Mouse (Mus musculus): ENCODE results near the gene Dlgap5. TPM values are rescaled to one million over a fixed set of nuclear protein-coding genes. Genes with fewer than 3 reads are reported as not detected.

Gene Dlgap5
- polyA plus RNA-seq, 1 experiment: not detected

- H3K4me3 ChIP-seq (ENCODE audit: insufficient read depth, low read depth, low read length): no peak overlapping the region
- no peaks in the 10 kb centered on the region for H3K4me1 ChIP-seq (ENCODE audit: control insufficient read depth, insufficient read depth, insufficient read length, low read length)
- no peak overlapping the region for H3K27ac ChIP-seq (replicated peaks; ENCODE audit: low read depth, low read length)
Measured at GRCm38 (mm10) chr14:47419723-47420276, 1.6 kb upstream of the Dlgap5 start.

GRCm38 (mm10) chr14:47419034-47419625, 923 bp upstream of the Dlgap5 start:
- Histone ChIP-seq H3K4me1 (ENCODE audit: control insufficient read depth, insufficient read depth, insufficient read length, low read length) (no peaks in the 10 kb centered on the region), H3K27ac (replicated peaks; ENCODE audit: low read depth, low read length) (no peak overlapping the region), H3K4me3 (ENCODE audit: insufficient read depth, low read depth, low read length) (no peak overlapping the region)

GRCm38 (mm10) chr14:47418666-47418991, 422 bp upstream of the Dlgap5 start:
- Histone ChIP-seq H3K4me3 (ENCODE audit: insufficient read depth, low read depth, low read length) (peak overlapping the region; percentile 64), H3K27ac (replicated peaks; ENCODE audit: low read depth, low read length) (no peak overlapping the region)

GRCm38 (mm10) chr14:47417346-47417745, 861 bp downstream of the Dlgap5 start:
- Histone ChIP-seq H3K4me1 (ENCODE audit: control insufficient read depth, insufficient read depth, insufficient read length, low read length) (no peaks in the 10 kb centered on the region), H3K4me3 (ENCODE audit: insufficient read depth, low read depth, low read length) (no peak overlapping the region), H3K27ac (replicated peaks; ENCODE audit: low read depth, low read length) (no peak overlapping the region)

More at GRCm38 (mm10) chr14:47418666-47418991, 422 bp upstream of the Dlgap5 start:
- H3K4me1 ChIP-seq (ENCODE audit: control insufficient read depth, insufficient read depth, insufficient read length, low read length): no peaks in the 10 kb centered on the region

GRCm38 (mm10) chr14:47406000-47406399, 12.2 kb downstream of the Dlgap5 start:
- H3K27ac ChIP-seq (replicated peaks; ENCODE audit: low read depth, low read length): no peak overlapping the region
- no peak overlapping the region for H3K4me3 ChIP-seq (ENCODE audit: insufficient read depth, low read depth, low read length)
- H3K4me1 ChIP-seq (ENCODE audit: control insufficient read depth, insufficient read depth, insufficient read length, low read length): no peaks in the 10 kb centered on the region

GRCm38 (mm10) chr14:47402735-47403134, 15.5 kb downstream of the Dlgap5 start:
- Histone ChIP-seq H3K4me1 (ENCODE audit: control insufficient read depth, insufficient read depth, insufficient read length, low read length) (no peaks in the 10 kb centered on the region), H3K4me3 (ENCODE audit: insufficient read depth, low read depth, low read length) (no peak overlapping the region), H3K27ac (replicated peaks; ENCODE audit: low read depth, low read length) (no peak overlapping the region)

- H3K4me1 ChIP-seq (ENCODE audit: control insufficient read depth, insufficient read depth, insufficient read length, low read length): no peaks in the 10 kb centered on the region
- no peak overlapping the region for H3K27ac ChIP-seq (replicated peaks; ENCODE audit: low read depth, low read length)
- H3K4me3 ChIP-seq (ENCODE audit: insufficient read depth, low read depth, low read length): no peak overlapping the region
Measured at GRCm38 (mm10) chr14:47396165-47396652, 22.0 kb downstream of the Dlgap5 start.

- Histone ChIP-seq H3K4me3 (ENCODE audit: insufficient read depth, low read depth, low read length) (no peak overlapping the region), H3K4me1 (ENCODE audit: control insufficient read depth, insufficient read depth, insufficient read length, low read length) (no peaks in the 10 kb centered on the region)
Measured at GRCm38 (mm10) chr14:47395462-47396026, 22.7 kb downstream of the Dlgap5 start.

GRCm38 (mm10) chr14:47395007-47395406, 23.2 kb downstream of the Dlgap5 start:
- no peak overlapping the region for H3K4me3 ChIP-seq (ENCODE audit: insufficient read depth, low read depth, low read length)
- no peaks in the 10 kb centered on the region for H3K4me1 ChIP-seq (ENCODE audit: control insufficient read depth, insufficient read depth, insufficient read length, low read length)
- no peak overlapping the region for H3K27ac ChIP-seq (replicated peaks; ENCODE audit: low read depth, low read length)

More at GRCm38 (mm10) chr14:47395462-47396026, 22.7 kb downstream of the Dlgap5 start:
- H3K27ac ChIP-seq (replicated peaks; ENCODE audit: low read depth, low read length): no peak overlapping the region

- Histone ChIP-seq H3K4me1 (ENCODE audit: control insufficient read depth, insufficient read depth, insufficient read length, low read length) (no peaks in the 10 kb centered on the region), H3K4me3 (ENCODE audit: insufficient read depth, low read depth, low read length) (no peak overlapping the region), H3K27ac (replicated peaks; ENCODE audit: low read depth, low read length) (no peak overlapping the region)
Measured at GRCm38 (mm10) chr14:47393354-47394094, 24.7 kb downstream of the Dlgap5 start.

- no peak overlapping the region for H3K27ac ChIP-seq (replicated peaks; ENCODE audit: low read depth, low read length)
- no peak overlapping the region for H3K4me3 ChIP-seq (ENCODE audit: insufficient read depth, low read depth, low read length)
- H3K4me1 ChIP-seq (ENCODE audit: control insufficient read depth, insufficient read depth, insufficient read length, low read length): peaks cover 4% of the 10 kb centered on the region; the same call in 1 of the 2 replicates
Measured at GRCm38 (mm10) chr14:47386125-47386524, 32.1 kb downstream of the Dlgap5 start.

- no peak overlapping the region; the same call in 1 of the 2 replicates for H3K27ac ChIP-seq (replicated peaks; ENCODE audit: low read depth, low read length)
- no peak overlapping the region for H3K4me3 ChIP-seq (ENCODE audit: insufficient read depth, low read depth, low read length)
- H3K4me1 ChIP-seq (ENCODE audit: control insufficient read depth, insufficient read depth, insufficient read length, low read length): peaks cover 4% of the 10 kb centered on the region; the same call in 1 of the 2 replicates
Measured at GRCm38 (mm10) chr14:47384653-47385052, 33.6 kb downstream of the Dlgap5 start.

- H3K27ac ChIP-seq (replicated peaks; ENCODE audit: low read depth, low read length): peak overlapping the region; percentile 64; the same call in 1 of the 2 replicates
- H3K4me1 ChIP-seq (ENCODE audit: control insufficient read depth, insufficient read depth, insufficient read length, low read length): peaks cover 4% of the 10 kb centered on the region; the same call in 1 of the 2 replicates
- no peak overlapping the region for H3K4me3 ChIP-seq (ENCODE audit: insufficient read depth, low read depth, low read length)
Measured at GRCm38 (mm10) chr14:47383911-47384310, 34.3 kb downstream of the Dlgap5 start.

- H3K4me1 ChIP-seq (ENCODE audit: control insufficient read depth, insufficient read depth, insufficient read length, low read length): no peaks in the 10 kb centered on the region
- H3K4me3 ChIP-seq (ENCODE audit: insufficient read depth, low read depth, low read length): no peak overlapping the region
- no peak overlapping the region for H3K27ac ChIP-seq (replicated peaks; ENCODE audit: low read depth, low read length)
Measured at GRCm38 (mm10) chr14:47378336-47378735, 39.9 kb downstream of the Dlgap5 start.

- Histone ChIP-seq H3K4me1 (ENCODE audit: control insufficient read depth, insufficient read depth, insufficient read length, low read length) (no peaks in the 10 kb centered on the region), H3K4me3 (ENCODE audit: insufficient read depth, low read depth, low read length) (no peak overlapping the region), H3K27ac (replicated peaks; ENCODE audit: low read depth, low read length) (no peak overlapping the region; the same call in 1 of the 2 replicates)
Measured at GRCm38 (mm10) chr14:47376526-47376925, 41.7 kb downstream of the Dlgap5 start.

Data from brown adipose tissue, adult 24 weeks (tissue).